Mouse (Mus musculus) common myeloid progenitor, adult 5-6 weeks (primary cell): ENCODE measurements around the gene Masp2. TPM values are rescaled to one million over a fixed set of nuclear protein-coding genes. Genes with fewer than 3 reads are reported as not detected.

Source experiments
- ATAC-seq: replicated peaks from 2 replicates; pipeline ENCODE4 v1.8.0; 2016; ENCODE audit warnings: low read depth, mild to moderate bottlenecking, moderate TSS enrichment, inconsistent platforms; ENCODE audit not compliant: poor library complexity, severe bottlenecking
- total RNA-seq: library from RNA; stranded (forward); fragments of 200-1000, 187-1606 nt; gene quantifications from 2 replicates; pipeline ENCODE4 v1.2.3, GENCODE M21; 2017

The Masp2 gene
- total RNA-seq, 1 experiment from 2014 or later = 0.55 TPM

- ATAC-seq = no peak; the same call in 1 of the 2 replicates
Measured at GRCm38 (mm10) chr4:148632013-148632692, 29.8 kb downstream of the Masp2 start.

GRCm38 (mm10) chr4:148633395-148634061 is 31.2 kb downstream of the Masp2 start:
- peak; percentile 77 for ATAC-seq

GRCm38 (mm10) chr4:148635309-148635708 is 33.0 kb downstream of the Masp2 start:
- ATAC-seq = no peak

- no peak; the same call in 1 of the 2 replicates for ATAC-seq
Measured at GRCm38 (mm10) chr4:148638302-148638701, 35.9 kb downstream of the Masp2 start.

- ATAC-seq = no peak
Measured at GRCm38 (mm10) chr4:148639455-148639854, 37.1 kb downstream of the Masp2 start.

GRCm38 (mm10) chr4:148641121-148641520 is 38.8 kb downstream of the Masp2 start:
- ATAC-seq = no peak

GRCm38 (mm10) chr4:148643291-148644156 is 41.2 kb downstream of the Masp2 start, which contains the start of gene Gm572:
Gene Gm572 (plus strand): TSS chr4:148643317.
- ATAC-seq = peak; percentile 62

- ATAC-seq = peak; percentile 81
Measured at GRCm38 (mm10) chr4:148644157-148644511, 41.8 kb downstream of the Masp2 start.

GRCm38 (mm10) chr4:148644926-148645325 is 42.6 kb downstream of the Masp2 start:
- no peak for ATAC-seq

- ATAC-seq = no peak
Measured at GRCm38 (mm10) chr4:148646616-148647015, 44.3 kb downstream of the Masp2 start.

GRCm38 (mm10) chr4:148649309-148649708 is 47.0 kb downstream of the Masp2 start:
- peak; percentile 29; the same call in 1 of the 2 replicates for ATAC-seq

- no peak for ATAC-seq
Measured at GRCm38 (mm10) chr4:148651045-148651444, 48.7 kb downstream of the Masp2 start.

- ATAC-seq = peak; percentile 62; the same call in 1 of the 2 replicates
Measured at GRCm38 (mm10) chr4:148654701-148655398, 52.5 kb downstream of the Masp2 start.

GRCm38 (mm10) chr4:148656691-148657258 is 54.4 kb downstream of the Masp2 start:
- no peak for ATAC-seq

GRCm38 (mm10) chr4:148657776-148658175 is 55.4 kb downstream of the Masp2 start:
- 0 out of 2 replicates have a peak, but pooled peaks have one; percentile 20 for ATAC-seq

- ATAC-seq = no peak
Measured at GRCm38 (mm10) chr4:148660174-148660573, 57.8 kb downstream of the Masp2 start.

- ATAC-seq = peak; percentile 74
Measured at GRCm38 (mm10) chr4:148662168-148662965, 60.0 kb downstream of the Masp2 start.

- ATAC-seq = no peak
Measured at GRCm38 (mm10) chr4:148663326-148663725, 61.0 kb downstream of the Masp2 start.

GRCm38 (mm10) chr4:148664021-148664420 is 61.7 kb downstream of the Masp2 start:
- ATAC-seq = no peak
